Mouse (Mus musculus) ZHBTc4 (cell line): ENCODE results near the gene Gm49416.
"Not testable (repeated sequence)": the region's sequence is repeated elsewhere in the genome, so short reads cannot be mapped to it uniquely, and the experiment has no call there.

Source experiments
- DNase-seq: peaks from one replicate; pipeline ENCODE4 v3.0.0-alpha.2; 2011; ENCODE audit warnings: low read depth, low spot score

The Gm49416 gene

GRCm38 (mm10) chr19:8875031-8875430 is 13.7 kb upstream of the Gm49416 start:
- DNase-seq = no peak

- DNase-seq = peak; percentile 89
Observed at GRCm38 (mm10) chr19:8880311-8881033, 8.3 kb upstream of the Gm49416 start, which contains the start of gene Uqcc3. Gene Uqcc3 (minus strand): TSS chr19:8880923.

GRCm38 (mm10) chr19:8881034-8881392 is 7.7 kb upstream of the Gm49416 start:
- DNase-seq = no peak

- no peak for DNase-seq
Observed at GRCm38 (mm10) chr19:8883616-8884015, 5.1 kb upstream of the Gm49416 start, which contains the start of the genes Lbhd1 and Gm49403. Gene Lbhd1 (plus strand): TSS chr19:8883732. Gene Gm49403 (plus strand): TSS chr19:8883930.

- peak; percentile 62 for DNase-seq
Observed at GRCm38 (mm10) chr19:8886916-8887584, 1.7 kb upstream of the Gm49416 start.

- peak; percentile 69 for DNase-seq
Observed at GRCm38 (mm10) chr19:8887585-8888463, 902 bp upstream of the Gm49416 start.

- DNase-seq = peak; percentile 95
Observed at GRCm38 (mm10) chr19:8892829-8893766, 4.4 kb downstream of the Gm49416 start, which contains the start of gene Ints5. Gene Ints5 (plus strand): TSS chr19:8893005.

- DNase-seq = no peak
Observed at GRCm38 (mm10) chr19:8895397-8895960, 6.8 kb downstream of the Gm49416 start.

- DNase-seq = not testable (repeated sequence)
Observed at GRCm38 (mm10) chr19:8896231-8896630, 7.5 kb downstream of the Gm49416 start.

GRCm38 (mm10) chr19:8897211-8897864 is 8.6 kb downstream of the Gm49416 start:
- peak; percentile 79 for DNase-seq

GRCm38 (mm10) chr19:8897865-8898495 is 9.3 kb downstream of the Gm49416 start, which contains the start of gene Ganab:
Gene Ganab (plus strand): TSS chr19:8898071.
- DNase-seq = peak; percentile 99

- peak; percentile 37 for DNase-seq
Observed at GRCm38 (mm10) chr19:8898576-8898975, 9.8 kb downstream of the Gm49416 start.

GRCm38 (mm10) chr19:8899079-8899478 is 10.4 kb downstream of the Gm49416 start:
- no peak for DNase-seq

- DNase-seq = no peak
Observed at GRCm38 (mm10) chr19:8903412-8903811, 14.7 kb downstream of the Gm49416 start.

- DNase-seq = no peak
Observed at GRCm38 (mm10) chr19:8908531-8908930, 19.8 kb downstream of the Gm49416 start.

GRCm38 (mm10) chr19:8911810-8912209 is 23.1 kb downstream of the Gm49416 start:
- DNase-seq = no peak

- DNase-seq = no peak
Observed at GRCm38 (mm10) chr19:8914212-8914611, 25.5 kb downstream of the Gm49416 start.

GRCm38 (mm10) chr19:8919000-8919399 is 30.3 kb downstream of the Gm49416 start:
- no peak for DNase-seq

GRCm38 (mm10) chr19:8919684-8920072 is 31.0 kb downstream of the Gm49416 start:
- DNase-seq = peak; percentile 35
